Mouse (Mus musculus): Measurements from ENCODE around the gene Lrrc49.

Lrrc49 gene

GRCm38 (mm10) chr9:60543422-60544015 is 144.4 kb downstream of the Lrrc49 start:
- DNase-seq (ENCODE audit: low read depth, low spot score), result no peak

- no peak for DNase-seq (ENCODE audit: low read depth, low spot score)
Observed at GRCm38 (mm10) chr9:60530310-60530709, 157.6 kb downstream of the Lrrc49 start.

- no peak for DNase-seq (ENCODE audit: low read depth, low spot score)
Observed at GRCm38 (mm10) chr9:60529348-60530243, 158.4 kb downstream of the Lrrc49 start.

- no peak for DNase-seq (ENCODE audit: low read depth, low spot score)
Observed at GRCm38 (mm10) chr9:60528269-60528668, 159.7 kb downstream of the Lrrc49 start.

- no peak for DNase-seq (ENCODE audit: low read depth, low spot score)
Observed at GRCm38 (mm10) chr9:60527836-60528235, 160.1 kb downstream of the Lrrc49 start.

- DNase-seq (ENCODE audit: low read depth, low spot score), result no peak
Observed at GRCm38 (mm10) chr9:60527051-60527450, 160.9 kb downstream of the Lrrc49 start.

- DNase-seq (ENCODE audit: low read depth, low spot score), result no peak
Observed at GRCm38 (mm10) chr9:60526195-60526594, 161.8 kb downstream of the Lrrc49 start.

GRCm38 (mm10) chr9:60521806-60522264 is 166.1 kb downstream of the Lrrc49 start, which contains the start of gene Thsd4:
Gene Thsd4, minus strand, starts transcription at chr9:60522046.
- no peak for DNase-seq (ENCODE audit: low read depth, low spot score)

- DNase-seq (ENCODE audit: low read depth, low spot score), result no peak
Observed at GRCm38 (mm10) chr9:60521143-60521542, 166.8 kb downstream of the Lrrc49 start.

GRCm38 (mm10) chr9:60519601-60520000 is 168.4 kb downstream of the Lrrc49 start:
- no peak for DNase-seq (ENCODE audit: low read depth, low spot score)
